Mouse (Mus musculus) lung, embryonic 16.5 days (tissue): Measurements from ENCODE around the gene Atp13a3. TPM values are rescaled to one million over a fixed set of nuclear protein-coding genes. Genes with fewer than 3 reads are reported as not detected.

ENCODE experiments used
- ATAC-seq: fragments of 200-750 bp; cut with Nextera tagmentation; 2 replicates; pipeline ENCODE4 v1.8.0; 2017; ENCODE audit warnings: low read depth, mild to moderate bottlenecking, moderate library complexity
- H3K27ac ChIP-seq: fragments of 300-500 bp; sonication (generic); 2 replicates; pipeline ENCODE4 v1.5.1; 2014; ENCODE audit warnings: mild to moderate bottlenecking, control low read depth, low read length
- H3K27me3 ChIP-seq: fragments of 300-500 bp; sonication (generic); 2 replicates; pipeline ENCODE4 v1.6.1; 2014; ENCODE audit warnings: low read depth, low read length, mixed read lengths; ENCODE audit not compliant: control insufficient read depth, insufficient read depth
- H3K36me3 ChIP-seq: fragments of 300-500 bp; sonication (generic); 2 replicates; pipeline ENCODE4 v1.6.1; 2014; ENCODE audit warnings: low read length; ENCODE audit not compliant: control insufficient read depth, insufficient read depth
- H3K4me1 ChIP-seq: fragments of 300-500 bp; sonication (generic); replicated peaks from 2 replicates; pipeline ENCODE4 v1.6.1; 2014; ENCODE audit warnings: low read length, mixed read lengths; ENCODE audit not compliant: control insufficient read depth, insufficient read depth
- H3K4me2 ChIP-seq: fragments of 300-500 bp; sonication (generic); 2 replicates; pipeline ENCODE4 v1.6.1; 2014; ENCODE audit warnings: low read depth, low read length, control low read depth
- H3K4me3 ChIP-seq: fragments of 300-500 bp; sonication (generic); 2 replicates; pipeline ENCODE4 v1.5.1; 2014; ENCODE audit warnings: mild to moderate bottlenecking, low read length, control low read depth
- H3K9ac ChIP-seq: fragments of 300-500 bp; sonication (generic); 2 replicates; pipeline ENCODE4 v1.6.1; 2014; ENCODE audit warnings: low read length, control low read depth
- H3K9me3 ChIP-seq: fragments of 300-500 bp; sonication (generic); 2 replicates; pipeline ENCODE4 v1.6.1; 2016; ENCODE audit warnings: low read length; ENCODE audit not compliant: control insufficient read depth
- WGBS: fragments of 180-500 bp; shearing (Covaris S2); extraction: QIAGEN DNeasy Blood & Tissue Kit; methylation state at CpG from one replicate; pipeline ENCODE4 v1.1.7; 2014; 5-methylcytosine and 5-hydroxymethylcytosine counted together
- polyA plus RNA-seq: library from polyadenylated mRNA; unstranded; fragments of >200 nt; fragmentation: Nextera tagmentation; extraction: Ambion mirVana; gene quantifications from 2 replicates; pipeline ENCODE4 v1.2.1, GENCODE M21; 2015

Atp13a3 gene
- polyA plus RNA-seq, 1 experiment from 2014 or later, result 12.0 TPM

DNA sequence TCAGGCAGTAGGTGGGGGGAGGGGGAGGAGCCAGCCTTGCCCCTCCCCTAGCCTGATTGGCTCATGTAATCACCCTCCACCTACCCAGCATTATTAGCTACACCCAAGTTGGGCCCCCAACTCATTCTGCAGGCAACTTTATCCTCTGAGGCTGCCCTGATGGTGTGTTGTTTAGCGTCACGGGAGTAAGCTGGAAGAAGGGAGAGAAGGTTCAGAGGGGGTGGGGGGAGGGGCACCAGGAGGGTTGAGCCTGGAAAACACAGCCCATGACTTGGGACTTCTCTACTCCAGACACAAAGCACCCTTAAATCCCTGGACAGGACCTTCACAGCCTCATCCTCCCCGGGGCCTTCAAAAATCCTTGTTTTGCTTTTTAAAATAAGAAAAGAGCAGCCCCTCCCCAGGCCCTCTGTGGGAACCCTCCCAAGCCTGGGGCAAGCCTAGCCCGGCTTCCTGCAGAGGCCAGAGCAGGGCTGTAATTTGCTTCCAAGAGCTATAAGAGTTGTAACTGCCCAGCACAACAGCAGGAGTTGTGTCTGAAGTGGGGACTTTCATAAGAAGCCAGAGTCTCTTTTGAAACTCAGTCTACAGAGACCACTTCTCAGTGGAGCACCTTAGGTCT, 125.0 kb downstream of the Atp13a3 start:
- H3K4me1 ChIP-seq, result peaks cover 11% of the 10 kb centered on the region
- no peak overlapping the region for H3K9ac ChIP-seq
- WGBS, result 9% methylated on average over 4 of the region's 4 CpGs
- peaks cover 27% of the 10 kb centered on the region for H3K27me3 ChIP-seq
- H3K36me3 ChIP-seq, result no peaks in the 10 kb centered on the region
- 0 out of 2 replicates have a peak, but pooled peaks have one; percentile 23 for ATAC-seq
- H3K4me2 ChIP-seq, result no peak overlapping the region
- no peak overlapping the region for H3K27ac ChIP-seq
- H3K4me3 ChIP-seq, result no peak overlapping the region
- no peaks in the 10 kb centered on the region for H3K9me3 ChIP-seq

GRCm38 (mm10) chr16:30278406-30278805, 127.4 kb downstream of the Atp13a3 start:
- Histone ChIP-seq H3K4me2 (no peak overlapping the region), H3K4me3 (no peak overlapping the region), H3K27ac (no peak overlapping the region), H3K9ac (no peak overlapping the region), H3K4me1 (peaks cover 18% of the 10 kb centered on the region), H3K9me3 (no peaks in the 10 kb centered on the region), H3K27me3 (peaks cover 15% of the 10 kb centered on the region; the same call in 1 of the 2 replicates), H3K36me3 (no peaks in the 10 kb centered on the region)
- 83% methylated on average over 11 of the region's 11 CpGs for whole genome bisulfite sequencing
- ATAC-seq, result no peak

GRCm38 (mm10) chr16:30275558-30276340, 130.0 kb downstream of the Atp13a3 start:
- Histone ChIP-seq H3K9ac (no peak overlapping the region), H3K9me3 (no peaks in the 10 kb centered on the region), H3K27me3 (no peaks in the 10 kb centered on the region), H3K27ac (no peak overlapping the region), H3K36me3 (no peaks in the 10 kb centered on the region), H3K4me3 (no peak overlapping the region), H3K4me1 (peaks cover 11% of the 10 kb centered on the region), H3K4me2 (no peak overlapping the region)
- 51% methylated on average over 15 of the region's 15 CpGs for WGBS
- peak; percentile 64 for ATAC-seq

DNA sequence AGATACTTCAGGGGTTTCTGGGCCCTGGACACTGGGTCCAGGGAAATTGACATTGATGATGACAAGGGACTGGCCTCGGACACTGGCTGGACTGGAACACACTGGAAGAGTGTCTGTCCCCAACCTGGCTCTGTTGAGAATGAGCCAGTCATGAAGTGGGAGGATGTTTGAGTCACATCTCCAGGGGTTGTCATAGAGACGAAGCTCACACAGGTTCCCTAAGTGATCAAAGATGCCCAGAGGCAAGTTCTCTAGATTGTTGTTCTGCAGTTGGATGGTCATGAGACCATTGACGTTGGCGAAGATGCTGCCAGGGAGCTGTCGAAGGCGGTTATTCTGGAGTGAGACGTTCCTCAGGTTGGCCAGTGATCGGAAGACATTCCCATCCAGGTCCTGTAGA, 132.7 kb downstream of the Atp13a3 start:
- Histone ChIP-seq H3K4me2 (no peak overlapping the region), H3K36me3 (no peaks in the 10 kb centered on the region), H3K9me3 (no peaks in the 10 kb centered on the region), H3K27ac (no peak overlapping the region), H3K4me3 (no peak overlapping the region), H3K27me3 (no peaks in the 10 kb centered on the region), H3K4me1 (peaks cover 11% of the 10 kb centered on the region), H3K9ac (no peak overlapping the region)
- ATAC-seq, result no peak
- 84% methylated on average over 8 of the region's 8 CpGs for WGBS

DNA sequence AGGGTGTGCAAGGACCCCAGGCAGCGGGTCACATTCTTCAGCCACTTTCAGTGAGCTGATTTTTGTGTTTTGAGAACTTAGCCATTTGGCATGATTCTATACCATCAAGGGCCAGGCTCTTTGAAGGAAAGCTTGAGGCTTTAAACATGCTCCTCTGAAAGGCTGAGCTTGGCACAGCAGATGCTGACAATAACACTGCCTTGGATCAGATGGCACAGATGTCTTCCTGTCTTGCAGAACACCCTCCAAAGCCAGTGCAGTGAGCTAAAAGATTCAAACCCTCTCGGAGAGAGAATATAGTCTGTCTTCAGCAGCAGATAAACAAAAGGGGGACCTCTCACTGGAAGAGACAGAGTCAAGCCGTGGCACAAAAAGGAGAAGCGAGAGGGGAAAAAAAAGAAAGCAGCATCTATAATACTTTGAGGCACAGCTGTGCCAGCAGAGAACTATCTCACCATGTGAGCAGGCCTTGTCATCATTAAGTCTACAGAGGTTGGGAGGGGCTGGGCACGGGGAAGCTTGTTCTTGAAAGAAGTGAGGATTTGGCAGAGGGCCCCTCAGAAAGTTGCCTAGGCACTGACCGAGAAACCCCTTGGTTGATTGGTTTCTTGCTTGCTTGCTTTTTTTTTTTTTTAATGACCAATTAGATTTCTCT, 133.7 kb downstream of the Atp13a3 start:
- Histone ChIP-seq H3K4me3 (no peak overlapping the region), H3K27ac (no peak overlapping the region), H3K9me3 (no peaks in the 10 kb centered on the region), H3K4me2 (no peak overlapping the region), H3K9ac (no peak overlapping the region), H3K36me3 (no peaks in the 10 kb centered on the region), H3K4me1 (peaks cover 11% of the 10 kb centered on the region), H3K27me3 (no peaks in the 10 kb centered on the region)
- no peak for ATAC-seq
- 52% methylated on average over 6 of the region's 6 CpGs for WGBS

GRCm38 (mm10) chr16:30271223-30271761, 134.5 kb downstream of the Atp13a3 start:
- Histone ChIP-seq H3K27me3 (no peaks in the 10 kb centered on the region), H3K27ac (no peak overlapping the region), H3K4me3 (no peak overlapping the region), H3K9ac (no peak overlapping the region), H3K4me2 (no peak overlapping the region), H3K4me1 (peaks cover 11% of the 10 kb centered on the region), H3K36me3 (no peaks in the 10 kb centered on the region), H3K9me3 (no peaks in the 10 kb centered on the region)
- ATAC-seq, result 0 out of 2 replicates have a peak, but pooled peaks have one; percentile 11
- WGBS, result 51% methylated on average over 8 of the region's 8 CpGs

DNA sequence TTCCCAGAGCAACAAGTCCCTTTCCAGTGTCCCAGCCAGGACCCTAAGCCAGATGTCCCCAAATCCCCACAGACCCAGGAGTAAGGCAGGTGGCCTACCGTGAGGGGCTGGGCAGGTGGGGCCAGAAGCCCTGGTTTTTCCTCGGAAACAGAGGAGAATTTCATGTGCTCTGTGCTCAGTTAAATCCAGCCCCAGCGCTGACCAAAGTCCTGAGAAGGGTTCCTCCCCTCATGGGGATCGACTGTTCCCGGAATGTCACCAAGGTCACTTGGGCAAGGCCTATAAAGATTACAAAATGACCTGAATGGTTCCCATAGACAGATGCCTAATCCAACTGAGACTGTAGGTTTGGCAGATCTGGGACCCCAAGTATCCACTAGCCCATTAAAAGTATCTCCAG, 138.4 kb downstream of the Atp13a3 start, which contains the start of gene Cpn2:
Gene Cpn2, minus strand, starts transcription at position 141 of the 400 bp plus-strand sequence.
- no peaks in the 10 kb centered on the region for H3K27me3 ChIP-seq
- no peaks in the 10 kb centered on the region for H3K4me1 ChIP-seq
- H3K9ac ChIP-seq, result no peak within 1 kb of the TSS
- 72% methylated on average over 5 of the region's 5 CpGs for WGBS
- no peak within 1 kb of the TSS for H3K27ac ChIP-seq
- H3K4me3 ChIP-seq, result no peak within 1 kb of the TSS
- H3K36me3 ChIP-seq, result no peaks in the 10 kb centered on the region
- no peaks in the 10 kb centered on the region for H3K9me3 ChIP-seq
- H3K4me2 ChIP-seq, result no peak within 1 kb of the TSS
- no peak for ATAC-seq

DNA sequence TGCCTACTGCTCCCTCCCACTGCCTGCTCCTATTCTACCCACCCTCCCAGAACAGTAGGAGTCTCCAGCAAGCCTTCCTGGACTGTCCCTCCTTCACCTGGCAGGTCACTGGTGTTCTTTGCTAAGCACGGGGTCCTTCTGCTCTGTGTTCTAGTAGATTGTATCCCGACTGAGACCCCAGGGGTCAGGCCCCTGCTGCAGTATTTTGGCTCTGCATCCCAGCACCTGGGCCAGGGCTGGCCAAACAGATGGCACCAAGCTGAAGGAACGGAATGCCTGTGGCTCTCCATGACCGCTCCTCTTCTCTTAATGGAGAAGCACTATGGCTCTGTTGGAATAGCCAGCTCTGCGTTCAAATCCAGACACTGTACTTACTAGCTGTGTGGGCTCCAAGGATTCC, 139.2 kb downstream of the Atp13a3 start:
- WGBS, result 80% methylated on average over 5 of the region's 5 CpGs
- Histone ChIP-seq H3K4me3 (no peak overlapping the region), H3K4me1 (no peaks in the 10 kb centered on the region), H3K4me2 (no peak overlapping the region), H3K9me3 (no peaks in the 10 kb centered on the region), H3K27me3 (no peaks in the 10 kb centered on the region), H3K9ac (no peak overlapping the region), H3K27ac (no peak overlapping the region), H3K36me3 (no peaks in the 10 kb centered on the region)
- ATAC-seq, result no peak

DNA sequence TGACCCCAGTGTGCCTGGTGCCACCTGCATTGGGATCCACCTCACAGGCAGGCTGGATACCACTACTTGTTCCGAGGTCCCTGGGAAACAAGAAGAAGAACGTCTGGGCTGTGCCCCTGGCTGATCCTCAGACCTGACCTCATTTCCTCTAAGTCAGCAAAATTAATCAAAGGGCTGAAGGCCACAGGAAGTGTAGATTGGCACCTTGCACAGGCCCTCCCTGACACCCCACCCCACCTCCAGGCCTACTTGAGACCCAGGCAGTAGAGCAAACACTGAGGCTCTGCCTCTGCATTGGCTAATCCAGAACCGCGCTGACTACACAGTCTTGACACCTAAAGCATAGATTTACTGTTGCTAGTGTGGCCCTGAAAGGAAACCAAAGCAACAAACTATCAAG, 140.2 kb downstream of the Atp13a3 start:
- Histone ChIP-seq H3K9me3 (no peaks in the 10 kb centered on the region), H3K27me3 (no peaks in the 10 kb centered on the region), H3K27ac (no peak overlapping the region), H3K9ac (no peak overlapping the region), H3K4me3 (no peak overlapping the region), H3K36me3 (no peaks in the 10 kb centered on the region), H3K4me2 (no peak overlapping the region), H3K4me1 (no peaks in the 10 kb centered on the region)
- WGBS, result 52% methylated on average over 4 of the region's 4 CpGs
- ATAC-seq, result no peak
